Mouse (Mus musculus) G1E (cell line): ENCODE data around the gene Dbil5.

ENCODE experiments used
- CTCF ChIP-seq: IDR thresholded peaks from 2 replicates; pipeline ENCODE4 v1.5.1; 2012; ENCODE audit warnings: low read depth, low read length, inconsistent platforms, mixed read lengths
- POLR2AphosphoS5 ChIP-seq: IDR thresholded peaks from 2 replicates; pipeline ENCODE4 v1.6.1; 2012; ENCODE audit warnings: low read depth, low read length, inconsistent platforms; ENCODE audit not compliant: insufficient replicate concordance

DNA sequence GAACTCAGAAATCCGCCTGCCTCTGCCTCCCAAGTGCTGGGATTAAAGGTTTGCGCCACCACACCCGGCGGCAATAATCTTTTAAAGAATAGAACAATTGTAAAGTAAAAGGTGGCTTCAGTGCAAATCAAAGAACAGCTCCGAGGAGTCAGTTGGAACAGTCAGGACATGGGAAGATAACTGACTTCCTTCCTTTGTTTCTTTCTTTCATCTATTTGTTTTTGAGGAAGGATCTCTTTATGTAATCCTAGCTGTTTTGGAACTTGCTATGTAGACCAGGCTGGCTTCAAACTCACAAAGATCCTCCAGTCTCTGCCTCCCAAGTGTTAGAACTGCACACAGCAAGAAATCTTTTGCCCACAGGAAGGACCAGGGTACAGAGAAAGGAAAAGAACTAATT, 7.2 kb downstream of the Dbil5 start:
- TF ChIP-seq POLR2AphosphoS5, result no peak
- no peak for TF ChIP-seq CTCF
